Mouse (Mus musculus) forebrain, embryonic 15.5 days (tissue): ENCODE measurements around the gene Vdr. TPM values are rescaled to one million over a fixed set of nuclear protein-coding genes. Genes with fewer than 3 reads are reported as not detected.

ENCODE experiments used
- ATAC-seq: fragments of 200-750 bp; cut with Nextera tagmentation; replicated peaks from 2 replicates; pipeline ENCODE4 v1.8.0; 2017; ENCODE audit warnings: mild to moderate bottlenecking, moderate TSS enrichment, moderate library complexity
- H3K27ac ChIP-seq: fragments of 300-500 bp; sonication (generic); replicated peaks from 2 replicates; pipeline ENCODE4 v1.5.1; 2015; ENCODE audit warnings: mild to moderate bottlenecking, inconsistent platforms
- H3K27me3 ChIP-seq: fragments of 300-500 bp; sonication (generic); 2 replicates; pipeline ENCODE4 v1.6.1; 2015; ENCODE audit warnings: inconsistent platforms
- H3K36me3 ChIP-seq: fragments of 300-500 bp; sonication (generic); 2 replicates; pipeline ENCODE4 v1.6.1; 2015; ENCODE audit warnings: mild to moderate bottlenecking, inconsistent platforms
- H3K4me1 ChIP-seq: fragments of 300-500 bp; sonication (generic); 2 replicates; pipeline ENCODE4 v1.6.1; 2015; ENCODE audit warnings: inconsistent platforms
- H3K4me2 ChIP-seq: fragments of 300-500 bp; sonication (generic); replicated peaks from 2 replicates; pipeline ENCODE4 v1.6.1; 2015; ENCODE audit warnings: mild to moderate bottlenecking, inconsistent platforms
- H3K4me3 ChIP-seq: fragments of 300-500 bp; sonication (generic); 2 replicates; pipeline ENCODE4 v1.5.1; 2015; ENCODE audit warnings: mild to moderate bottlenecking, inconsistent platforms
- H3K9ac ChIP-seq: fragments of 300-500 bp; sonication (generic); replicated peaks from 2 replicates; pipeline ENCODE4 v1.6.1; 2015; ENCODE audit warnings: mild to moderate bottlenecking, inconsistent platforms
- H3K9me3 ChIP-seq: fragments of 300-500 bp; sonication (generic); 2 replicates; pipeline ENCODE4 v1.6.1; 2016; ENCODE audit warnings: inconsistent platforms
- WGBS: fragments of 180-500 bp; shearing (Covaris S2); methylation state at CpG from one replicate; pipeline ENCODE4 v1.1.7; 2015; ENCODE audit warnings: mixed read lengths; 5-methylcytosine and 5-hydroxymethylcytosine counted together
- polyA plus RNA-seq: library from polyadenylated mRNA; unstranded; fragments of >200 nt; fragmentation: Nextera tagmentation; extraction: Ambion mirVana; gene quantifications from 2 replicates; pipeline ENCODE4 v1.2.1, GENCODE M21; 2015

Vdr gene
- polyA plus RNA-seq, 1 experiment from 2014 or later: 0.09 TPM

- H3K9me3 ChIP-seq: no peaks in the 10 kb centered on the region
- no peak overlapping the region for H3K9ac ChIP-seq
- no peak overlapping the region for H3K4me3 ChIP-seq
- WGBS: 49% methylated on average over 6 of the region's 6 CpGs
- H3K36me3 ChIP-seq: peaks cover 21% of the 10 kb centered on the region
- no peaks in the 10 kb centered on the region for H3K27me3 ChIP-seq
- peak overlapping the region; percentile 74 for H3K27ac ChIP-seq
- H3K4me2 ChIP-seq: no peak overlapping the region
- ATAC-seq: peak; percentile 83
- H3K4me1 ChIP-seq: peaks cover 29% of the 10 kb centered on the region
Measured at GRCm38 (mm10) chr15:97812126-97812525, 98.3 kb downstream of the Vdr start.

- no peak overlapping the region for H3K27ac ChIP-seq
- WGBS: 89% methylated on average over 9 of the region's 9 CpGs
- peaks cover 21% of the 10 kb centered on the region for H3K36me3 ChIP-seq
- no peak overlapping the region for H3K4me3 ChIP-seq
- H3K4me2 ChIP-seq: no peak overlapping the region
- H3K4me1 ChIP-seq: peaks cover 29% of the 10 kb centered on the region
- no peaks in the 10 kb centered on the region for H3K9me3 ChIP-seq
- H3K9ac ChIP-seq: no peak overlapping the region
- no peak for ATAC-seq
- H3K27me3 ChIP-seq: no peaks in the 10 kb centered on the region
Measured at GRCm38 (mm10) chr15:97811307-97811706, 99.1 kb downstream of the Vdr start.

GRCm38 (mm10) chr15:97810399-97810798 lies 100.0 kb downstream of the Vdr start:
- Histone ChIP-seq H3K36me3 (peaks cover 21% of the 10 kb centered on the region), H3K27me3 (no peaks in the 10 kb centered on the region), H3K9me3 (no peaks in the 10 kb centered on the region), H3K4me2 (no peak overlapping the region), H3K4me1 (peaks cover 29% of the 10 kb centered on the region), H3K27ac (no peak overlapping the region), H3K4me3 (no peak overlapping the region), H3K9ac (no peak overlapping the region)
- no peak for ATAC-seq
- 94% methylated on average over 5 of the region's 5 CpGs for WGBS

- Histone ChIP-seq H3K4me3 (no peak overlapping the region), H3K4me2 (no peak overlapping the region), H3K4me1 (peaks cover 29% of the 10 kb centered on the region), H3K9me3 (no peaks in the 10 kb centered on the region), H3K36me3 (peaks cover 23% of the 10 kb centered on the region), H3K27me3 (no peaks in the 10 kb centered on the region), H3K9ac (no peak overlapping the region), H3K27ac (no peak overlapping the region)
- no peak for ATAC-seq
- 88% methylated on average over 5 of the region's 5 CpGs for WGBS
Measured at GRCm38 (mm10) chr15:97809942-97810341, 100.5 kb downstream of the Vdr start.

GRCm38 (mm10) chr15:97809206-97809605 lies 101.2 kb downstream of the Vdr start:
- no peak for ATAC-seq
- WGBS: 88% methylated on average over 14 of the region's 14 CpGs
- H3K9me3 ChIP-seq: no peaks in the 10 kb centered on the region
- H3K4me2 ChIP-seq: no peak overlapping the region
- no peaks in the 10 kb centered on the region for H3K27me3 ChIP-seq
- no peak overlapping the region for H3K27ac ChIP-seq
- peaks cover 26% of the 10 kb centered on the region for H3K36me3 ChIP-seq
- peaks cover 28% of the 10 kb centered on the region for H3K4me1 ChIP-seq
- no peak overlapping the region for H3K9ac ChIP-seq
- no peak overlapping the region for H3K4me3 ChIP-seq

- H3K36me3 ChIP-seq: peaks cover 26% of the 10 kb centered on the region
- WGBS: 83% methylated on average over 14 of the region's 14 CpGs
- no peak overlapping the region for H3K4me3 ChIP-seq
- H3K27ac ChIP-seq: no peak overlapping the region
- H3K9ac ChIP-seq: no peak overlapping the region
- H3K4me2 ChIP-seq: no peak overlapping the region
- H3K27me3 ChIP-seq: no peaks in the 10 kb centered on the region
- no peaks in the 10 kb centered on the region for H3K9me3 ChIP-seq
- no peak for ATAC-seq
- H3K4me1 ChIP-seq: peaks cover 22% of the 10 kb centered on the region
Measured at GRCm38 (mm10) chr15:97808532-97808931, 101.9 kb downstream of the Vdr start.

GRCm38 (mm10) chr15:97807867-97808266 lies 102.6 kb downstream of the Vdr start:
- Histone ChIP-seq H3K9ac (no peak overlapping the region), H3K27ac (no peak overlapping the region), H3K36me3 (peaks cover 26% of the 10 kb centered on the region), H3K4me2 (no peak overlapping the region), H3K9me3 (no peaks in the 10 kb centered on the region), H3K27me3 (no peaks in the 10 kb centered on the region), H3K4me3 (no peak overlapping the region), H3K4me1 (peaks cover 17% of the 10 kb centered on the region)
- ATAC-seq: no peak
- WGBS: 75% methylated on average over 12 of the region's 12 CpGs

Other genes with a start within 250 kb of the Vdr start
- 30.6 and 32.7 TPM in 2 replicates for gene Rpap3, start 204.8 kb downstream of the Vdr start, polyA plus RNA-seq
- gene Endou, start 179.3 kb downstream of the Vdr start, polyA plus RNA-seq: 0.22 TPM in 1 of 2 replicates, not detected in the other
- 8.6 and 9.0 TPM in 2 replicates for gene Rapgef3, start 142.7 kb downstream of the Vdr start, polyA plus RNA-seq
- gene Slc48a1, start 132.1 kb downstream of the Vdr start, polyA plus RNA-seq: 64.9 and 66.6 TPM in 2 replicates
- gene Hdac7, start 66.1 kb downstream of the Vdr start, polyA plus RNA-seq: 25.9 and 26.6 TPM in 2 replicates
- 60.8 and 66.2 TPM in 2 replicates for gene Tmem106c, start 53.6 kb upstream of the Vdr start, polyA plus RNA-seq
- 25.6 and 25.8 TPM in 2 replicates for gene Col2a1, start 94.1 kb upstream of the Vdr start, polyA plus RNA-seq
- 84.2 and 84.4 TPM in 2 replicates for gene Pfkm, start 182.0 kb upstream of the Vdr start, polyA plus RNA-seq
- gene Senp1, start 183.1 kb upstream of the Vdr start, polyA plus RNA-seq: 25.4 and 26.2 TPM in 2 replicates